Mouse (Mus musculus) MEL-GATA-1-ER (cell line): ENCODE results near the gene Itpr1.

ENCODE experiments used
- DNase-seq: peaks from one replicate; pipeline ENCODE4 v3.0.0-alpha.2; 2012; ENCODE audit warnings: low read depth; ENCODE audit errors: extremely low read depth

The Itpr1 gene

GRCm38 (mm10) chr6:108379041-108379440 is 166.1 kb downstream of the Itpr1 start:
- no peak for DNase-seq

- no peak for DNase-seq
These were observed 167.3 kb downstream of the Itpr1 start for GRCm38 (mm10) chr6:108380209-108380608.

- no peak for DNase-seq
These were observed 177.9 kb downstream of the Itpr1 start for GRCm38 (mm10) chr6:108390624-108391324.

- DNase-seq, result no peak
These were observed 180.2 kb downstream of the Itpr1 start for GRCm38 (mm10) chr6:108393131-108393530.

GRCm38 (mm10) chr6:108397956-108398355 is 185.1 kb downstream of the Itpr1 start:
- no peak for DNase-seq

GRCm38 (mm10) chr6:108401412-108401955 is 188.6 kb downstream of the Itpr1 start:
- peak; percentile 14 for DNase-seq

GRCm38 (mm10) chr6:108404736-108405135 is 191.8 kb downstream of the Itpr1 start:
- DNase-seq, result no peak

GRCm38 (mm10) chr6:108408053-108408452 is 195.2 kb downstream of the Itpr1 start:
- peak; percentile 30 for DNase-seq

- DNase-seq, result no peak
These were observed 195.8 kb downstream of the Itpr1 start for GRCm38 (mm10) chr6:108408726-108409125.

- no peak for DNase-seq
These were observed 197.9 kb downstream of the Itpr1 start for GRCm38 (mm10) chr6:108410771-108411170.

- DNase-seq, result no peak
These were observed 198.3 kb downstream of the Itpr1 start for GRCm38 (mm10) chr6:108411201-108411600.

GRCm38 (mm10) chr6:108413006-108413405 is 200.1 kb downstream of the Itpr1 start:
- DNase-seq, result no peak

- no peak for DNase-seq
These were observed 200.7 kb downstream of the Itpr1 start for GRCm38 (mm10) chr6:108413593-108413992.

- no peak for DNase-seq
These were observed 203.0 kb downstream of the Itpr1 start for GRCm38 (mm10) chr6:108415847-108416246.

GRCm38 (mm10) chr6:108417508-108417907 is 204.6 kb downstream of the Itpr1 start:
- no peak for DNase-seq

GRCm38 (mm10) chr6:108418218-108418617 is 205.3 kb downstream of the Itpr1 start:
- no peak for DNase-seq

- no peak for DNase-seq
These were observed 212.1 kb downstream of the Itpr1 start for GRCm38 (mm10) chr6:108424749-108425584.

- DNase-seq, result no peak
These were observed 213.9 kb downstream of the Itpr1 start for GRCm38 (mm10) chr6:108426789-108427188.

- DNase-seq, result peak; percentile 41
These were observed 215.5 kb downstream of the Itpr1 start for GRCm38 (mm10) chr6:108428383-108428782.

GRCm38 (mm10) chr6:108429950-108430349 is 217.1 kb downstream of the Itpr1 start:
- no peak for DNase-seq

- no peak for DNase-seq
These were observed 218.3 kb downstream of the Itpr1 start for GRCm38 (mm10) chr6:108431193-108431592.

- no peak for DNase-seq
These were observed 219.9 kb downstream of the Itpr1 start for GRCm38 (mm10) chr6:108432836-108433235.
